Mouse (Mus musculus): ENCODE measurements around the gene Cep164.

DNA sequence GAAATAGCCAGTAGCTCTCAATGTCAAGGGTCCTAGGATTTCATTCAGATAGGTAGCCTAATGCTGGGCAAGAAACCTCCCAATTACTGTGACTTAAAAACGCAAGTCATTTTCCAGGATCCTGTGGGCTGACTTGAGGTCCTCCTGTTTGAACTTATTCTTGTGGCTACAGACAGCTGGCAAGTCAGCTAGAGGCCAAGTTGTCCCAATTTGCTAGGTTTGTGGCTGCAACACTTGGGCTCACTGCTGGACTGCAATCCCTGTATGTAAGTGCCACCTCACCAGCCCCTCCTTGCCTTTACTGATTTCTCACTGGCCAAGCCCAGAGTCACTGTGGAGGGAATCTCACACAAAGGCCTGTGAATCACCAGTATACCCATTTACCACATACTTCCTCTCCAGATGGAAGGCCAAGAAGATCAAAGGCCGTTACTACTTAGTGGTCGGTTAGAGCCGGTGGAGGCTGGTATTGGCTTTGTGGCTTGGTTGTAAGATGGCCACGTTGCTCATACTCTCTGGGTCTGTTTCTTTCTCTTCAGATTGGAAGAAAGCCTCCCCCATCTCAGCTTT, 18.5 kb upstream of the Cep164 start:
- TF ChIP-seq CTCF (IDR thresholded peaks at IDR 0.05; ENCODE audit: low read depth) (no peak), EP300 (IDR thresholded peaks at IDR 0.05; ENCODE audit: low read depth) (no peak)
